Mouse (Mus musculus): ENCODE results near the gene Shd. TPM values are rescaled to one million over a fixed set of nuclear protein-coding genes. Genes with fewer than 3 reads are reported as not detected.

Shd gene
- polyA plus RNA-seq, 1 experiment from 2014 or later: 50.3 TPM

DNA sequence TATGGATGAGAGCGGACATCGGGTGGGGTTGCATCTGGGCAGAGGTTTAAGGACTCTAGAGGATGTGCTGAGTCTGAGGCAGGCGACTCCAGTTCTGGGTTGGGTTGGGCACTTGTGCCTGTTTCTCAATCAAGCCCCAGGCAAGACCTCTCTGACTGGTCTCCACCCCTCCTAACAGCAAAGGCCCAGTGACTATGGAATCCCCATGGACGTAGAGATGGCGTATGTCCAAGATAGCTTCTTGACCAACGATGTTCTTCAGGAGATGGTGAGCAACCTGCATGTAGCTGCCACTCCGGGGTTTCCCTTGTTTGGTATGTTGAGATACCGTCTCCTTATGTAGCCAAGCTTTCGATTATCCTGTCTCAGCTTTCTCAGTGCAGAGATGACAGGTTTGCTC is 45.0 kb downstream of the Shd start:
- peaks cover 99% of the 10 kb centered on the region for H3K36me3 ChIP-seq (replicated peaks)
- DNase-seq (ENCODE audit: extremely low spot score, low spot score): no peak
- H3K27me3 ChIP-seq (ENCODE audit: poor library complexity, severe bottlenecking): no peaks in the 10 kb centered on the region
- no peaks in the 10 kb centered on the region for H3K9me3 ChIP-seq
- H3K27ac ChIP-seq: no peak overlapping the region
- H3K4me1 ChIP-seq: peaks cover 13% of the 10 kb centered on the region
- H3K4me3 ChIP-seq: no peak overlapping the region
- WGBS: 97% methylated on average over 9 of the region's 9 CpGs

DNA sequence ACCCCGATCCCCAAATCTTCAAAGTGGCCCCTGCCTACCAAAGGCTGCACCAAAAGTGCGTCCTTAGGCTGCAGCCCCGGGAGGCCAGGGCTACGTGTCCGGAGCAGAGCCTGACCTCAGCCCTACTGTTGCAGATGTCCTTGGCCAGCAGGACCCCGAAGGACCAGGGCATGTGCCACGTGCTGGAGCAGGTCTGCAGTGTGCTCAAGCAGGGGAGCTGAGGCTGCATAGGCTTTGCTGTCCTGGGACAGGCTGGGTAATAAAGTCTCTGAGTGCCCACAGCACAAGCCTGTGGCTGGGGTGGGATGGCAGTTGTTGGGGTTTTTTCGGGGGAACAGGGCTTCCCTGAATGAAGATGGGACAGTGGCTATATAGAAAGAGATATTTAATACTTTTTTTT is 46.1 kb downstream of the Shd start:
- WGBS: 87% methylated on average over 8 of the region's 8 CpGs

GRCm38 (mm10) chr17:56016793-56017785 is 46.8 kb downstream of the Shd start:
- no peaks in the 10 kb centered on the region for H3K27me3 ChIP-seq (ENCODE audit: poor library complexity, severe bottlenecking)
- peaks cover 91% of the 10 kb centered on the region for H3K36me3 ChIP-seq (replicated peaks)
- WGBS: 89% methylated on average over 15 of the region's 15 CpGs
- no peak overlapping the region for H3K27ac ChIP-seq
- H3K4me1 ChIP-seq: no peaks in the 10 kb centered on the region
- H3K9me3 ChIP-seq: no peaks in the 10 kb centered on the region
- DNase-seq (ENCODE audit: extremely low spot score, low spot score): no peak
- H3K4me3 ChIP-seq: no peak overlapping the region

More for the DNA sequence above, 46.1 kb downstream of the Shd start:
- H3K4me3 ChIP-seq: no peak overlapping the region
- H3K4me1 ChIP-seq: 0 out of 2 replicates have a peak, but pooled peaks cover 2% of the 10 kb centered on the region
- no peaks in the 10 kb centered on the region for H3K27me3 ChIP-seq (ENCODE audit: poor library complexity, severe bottlenecking)
- H3K36me3 ChIP-seq (replicated peaks): peaks cover 98% of the 10 kb centered on the region
- no peak for DNase-seq (ENCODE audit: extremely low spot score, low spot score)
- H3K27ac ChIP-seq: no peak overlapping the region
- H3K9me3 ChIP-seq: no peaks in the 10 kb centered on the region

- peaks cover 5% of the 10 kb centered on the region; the same call in 1 of the 2 replicates for H3K4me1 ChIP-seq
- H3K4me3 ChIP-seq: no peak overlapping the region
- peaks cover 90% of the 10 kb centered on the region for H3K36me3 ChIP-seq (replicated peaks)
- DNase-seq (ENCODE audit: extremely low spot score, low spot score): no peak
- no peaks in the 10 kb centered on the region for H3K9me3 ChIP-seq
- 92% methylated on average over 7 of the region's 7 CpGs for WGBS
- H3K27ac ChIP-seq: no peak overlapping the region
- no peaks in the 10 kb centered on the region for H3K27me3 ChIP-seq (ENCODE audit: poor library complexity, severe bottlenecking)
Observed at GRCm38 (mm10) chr17:56017848-56018247, 47.6 kb downstream of the Shd start.

DNA sequence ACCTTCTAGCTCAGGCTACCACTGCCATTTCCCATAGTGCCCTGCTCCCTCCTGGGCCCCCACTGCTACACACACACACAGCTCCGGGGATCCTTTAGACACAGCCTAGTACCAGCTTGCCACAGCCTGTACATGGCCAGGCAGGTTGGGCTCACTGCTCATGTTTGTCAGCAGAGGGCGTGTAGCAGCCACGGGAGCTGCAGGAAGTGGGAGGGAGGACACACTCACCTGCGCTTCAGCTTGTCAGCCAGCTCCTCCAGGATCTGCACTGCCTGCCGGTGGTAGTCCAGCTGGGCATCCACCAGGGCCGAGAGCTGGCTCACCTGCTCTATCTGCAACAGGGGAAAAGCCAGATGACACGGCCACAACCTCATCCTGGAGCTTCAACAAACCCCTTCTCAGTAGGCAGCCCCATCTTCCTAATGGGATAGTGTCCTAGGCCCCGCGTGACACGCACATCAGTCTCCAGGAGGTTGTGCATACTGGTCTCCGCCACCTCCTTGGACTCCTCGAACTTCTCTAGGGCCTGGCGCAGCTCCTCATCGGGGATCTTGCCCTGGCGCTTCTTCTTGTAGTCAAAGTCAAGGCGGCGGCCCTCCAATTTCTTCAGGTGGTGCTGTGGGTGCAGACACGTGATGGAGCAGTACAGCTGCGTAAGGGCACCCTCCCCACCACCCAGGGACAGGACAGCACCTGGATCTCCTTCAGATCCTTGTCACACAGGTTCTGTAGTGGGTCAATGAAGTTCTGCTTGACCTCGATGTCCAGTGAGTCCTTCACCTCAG is 48.3 kb downstream of the Shd start:
- Histone ChIP-seq H3K4me3 (no peak overlapping the region), H3K9me3 (no peaks in the 10 kb centered on the region), H3K27me3 (ENCODE audit: poor library complexity, severe bottlenecking) (no peaks in the 10 kb centered on the region), H3K27ac (no peak overlapping the region), H3K4me1 (peaks cover 12% of the 10 kb centered on the region), H3K36me3 (replicated peaks) (peaks cover 90% of the 10 kb centered on the region)
- 81% methylated on average over 20 of the region's 20 CpGs for WGBS
- no peak for DNase-seq (ENCODE audit: extremely low spot score, low spot score)

GRCm38 (mm10) chr17:56020400-56021084 is 50.3 kb downstream of the Shd start:
- peaks cover 88% of the 10 kb centered on the region for H3K36me3 ChIP-seq (replicated peaks)
- no peaks in the 10 kb centered on the region for H3K27me3 ChIP-seq (ENCODE audit: poor library complexity, severe bottlenecking)
- no peak overlapping the region for H3K4me3 ChIP-seq
- peaks cover 15% of the 10 kb centered on the region for H3K4me1 ChIP-seq
- H3K27ac ChIP-seq: no peak overlapping the region
- no peak for DNase-seq (ENCODE audit: extremely low spot score, low spot score)
- no peaks in the 10 kb centered on the region for H3K9me3 ChIP-seq
- 90% methylated on average over 6 of the region's 6 CpGs for WGBS

DNA sequence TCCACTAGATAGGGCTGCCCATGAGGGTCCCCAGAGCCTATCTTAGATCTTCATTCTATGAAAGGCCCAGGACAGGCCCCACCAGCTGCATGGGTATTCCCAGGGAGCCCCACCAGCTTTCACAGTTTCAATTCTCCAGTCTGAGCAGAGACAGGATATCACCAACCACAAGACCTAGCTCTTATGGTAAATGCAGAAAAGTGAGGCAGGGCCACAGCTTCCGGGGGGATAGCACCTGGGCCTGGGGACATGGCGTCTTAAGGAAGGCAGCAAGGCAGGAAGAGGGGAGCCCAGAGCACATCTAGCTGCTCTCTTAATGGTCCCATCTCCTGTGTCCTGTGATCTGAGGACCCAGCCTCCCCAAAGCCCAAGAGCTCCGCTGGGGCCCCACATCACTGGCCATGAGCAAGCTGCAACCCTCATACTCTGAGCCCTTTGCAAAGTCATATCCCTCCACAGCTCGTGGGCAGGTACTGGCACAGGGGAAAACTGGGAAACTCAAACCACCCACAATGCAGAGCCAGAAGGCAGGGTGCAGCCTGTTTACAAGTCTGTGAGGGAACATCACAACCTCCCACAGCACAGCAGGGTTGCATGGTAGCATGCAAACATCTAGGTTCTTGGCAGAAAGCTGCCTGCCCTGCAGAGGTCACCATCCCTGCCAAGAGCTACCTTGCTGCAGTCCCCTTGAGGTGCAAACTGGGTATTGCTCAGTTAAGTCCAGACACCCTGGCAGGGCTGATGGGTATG is 51.1 kb downstream of the Shd start:
- Histone ChIP-seq H3K4me3 (no peak overlapping the region), H3K27me3 (ENCODE audit: poor library complexity, severe bottlenecking) (no peaks in the 10 kb centered on the region), H3K9me3 (no peaks in the 10 kb centered on the region), H3K27ac (no peak overlapping the region), H3K4me1 (peaks cover 15% of the 10 kb centered on the region), H3K36me3 (replicated peaks) (peaks cover 88% of the 10 kb centered on the region)
- WGBS: 88% methylated on average over 4 of the region's 4 CpGs
- DNase-seq (ENCODE audit: extremely low spot score, low spot score): no peak

GRCm38 (mm10) chr17:56022131-56022988 is 52.1 kb downstream of the Shd start:
- Histone ChIP-seq H3K4me3 (no peak overlapping the region), H3K27ac (no peak overlapping the region), H3K4me1 (peaks cover 15% of the 10 kb centered on the region), H3K9me3 (no peaks in the 10 kb centered on the region), H3K36me3 (replicated peaks) (peaks cover 85% of the 10 kb centered on the region), H3K27me3 (ENCODE audit: poor library complexity, severe bottlenecking) (no peaks in the 10 kb centered on the region)
- 86% methylated on average over 2 of the region's 2 CpGs for WGBS
- no peak for DNase-seq (ENCODE audit: extremely low spot score, low spot score)

GRCm38 (mm10) chr17:56022989-56023290 is 52.7 kb downstream of the Shd start:
- Histone ChIP-seq H3K27me3 (ENCODE audit: poor library complexity, severe bottlenecking) (no peaks in the 10 kb centered on the region), H3K4me1 (peaks cover 15% of the 10 kb centered on the region), H3K4me3 (no peak overlapping the region), H3K36me3 (replicated peaks) (peaks cover 85% of the 10 kb centered on the region), H3K27ac (peak overlapping the region; percentile 48; the same call in 1 of the 2 replicates), H3K9me3 (no peaks in the 10 kb centered on the region)
- DNase-seq (ENCODE audit: extremely low spot score, low spot score): no peak
- WGBS: 93% methylated on average over 4 of the region's 4 CpGs

DNA sequence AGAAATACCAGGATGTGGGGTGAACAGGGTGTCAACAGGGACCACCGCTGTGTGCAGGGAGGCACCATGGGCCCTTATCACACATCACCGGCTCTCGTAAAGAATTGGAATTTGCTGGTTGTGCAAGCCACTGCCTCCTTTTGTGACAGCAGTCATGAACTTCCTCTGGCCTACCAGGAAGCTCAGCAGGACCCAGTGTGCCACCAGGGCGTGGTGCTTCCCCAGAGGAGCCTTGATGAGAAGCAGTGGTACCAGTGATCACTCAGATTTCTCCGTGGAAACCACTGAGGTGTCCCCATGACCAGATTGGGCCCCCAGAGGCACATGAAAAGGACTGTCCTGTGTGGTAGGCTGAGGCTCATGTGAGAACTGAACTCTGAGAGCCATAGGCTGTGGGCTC is 53.1 kb downstream of the Shd start:
- WGBS: 81% methylated on average over 5 of the region's 5 CpGs
- Histone ChIP-seq H3K4me3 (no peak overlapping the region), H3K4me1 (peaks cover 15% of the 10 kb centered on the region), H3K27ac (peak overlapping the region; percentile 48; the same call in 1 of the 2 replicates), H3K27me3 (ENCODE audit: poor library complexity, severe bottlenecking) (no peaks in the 10 kb centered on the region), H3K36me3 (replicated peaks) (peaks cover 85% of the 10 kb centered on the region), H3K9me3 (no peaks in the 10 kb centered on the region)
- DNase-seq (ENCODE audit: extremely low spot score, low spot score): no peak

DNA sequence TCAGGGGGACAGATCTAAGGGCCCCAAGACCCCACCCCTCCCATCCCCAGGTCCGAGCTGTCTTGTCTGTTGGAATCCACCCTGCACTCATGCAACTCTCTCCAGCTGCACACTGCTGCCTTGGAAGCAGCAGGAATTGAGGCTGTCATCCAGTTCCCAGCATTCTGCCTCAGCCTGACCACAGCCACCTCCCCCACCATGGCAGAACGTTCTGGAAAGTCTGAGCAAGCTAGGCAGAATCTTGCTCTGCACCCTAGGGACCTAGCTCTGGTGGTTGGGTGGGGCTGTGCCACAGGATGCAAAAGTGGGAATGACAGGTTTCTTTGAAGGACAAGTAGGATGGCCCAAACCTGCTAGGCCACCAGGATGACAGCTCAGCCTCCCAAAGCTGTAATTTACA is 54.2 kb downstream of the Shd start:
- H3K27ac ChIP-seq: no peak overlapping the region
- WGBS: 83% methylated on average over 2 of the region's 2 CpGs
- peaks cover 15% of the 10 kb centered on the region for H3K4me1 ChIP-seq
- DNase-seq (ENCODE audit: extremely low spot score, low spot score): no peak
- peaks cover 85% of the 10 kb centered on the region for H3K36me3 ChIP-seq (replicated peaks)
- H3K9me3 ChIP-seq: no peaks in the 10 kb centered on the region
- no peak overlapping the region for H3K4me3 ChIP-seq
- no peaks in the 10 kb centered on the region for H3K27me3 ChIP-seq (ENCODE audit: poor library complexity, severe bottlenecking)
